Mouse (Mus musculus) heart, embryonic 10.5 days (tissue): Measurements from ENCODE around the gene Rsrp1. TPM values are rescaled to one million over a fixed set of nuclear protein-coding genes. Genes with fewer than 3 reads are reported as not detected.
"Not testable (repeated sequence)": the region's sequence is repeated elsewhere in the genome, so short reads cannot be mapped to it uniquely, and the experiment has no call there.

Source experiments
- DNase-seq: peaks from one replicate; pipeline ENCODE4 v3.0.0-alpha.2; 2017; ENCODE audit warnings: low spot score
- H3K27ac ChIP-seq: fragments of 300-500 bp; sonication (generic); 2 replicates; pipeline ENCODE4 v1.5.1; 2016; ENCODE audit warnings: mild to moderate bottlenecking
- H3K27me3 ChIP-seq: fragments of 300-500 bp; sonication (generic); 2 replicates; pipeline ENCODE4 v1.6.1; 2016; ENCODE audit warnings: mild to moderate bottlenecking; ENCODE audit not compliant: poor library complexity, insufficient read depth, severe bottlenecking
- H3K36me3 ChIP-seq: fragments of 300-500 bp; sonication (generic); 2 replicates; pipeline ENCODE4 v1.6.1; 2016; ENCODE audit warnings: mild to moderate bottlenecking, moderate library complexity
- H3K4me1 ChIP-seq: fragments of 300-500 bp; sonication (generic); 2 replicates; pipeline ENCODE4 v1.6.1; 2016; ENCODE audit warnings: mild to moderate bottlenecking
- H3K4me3 ChIP-seq: fragments of 300-500 bp; sonication (generic); 2 replicates; pipeline ENCODE4 v1.5.1; 2016; ENCODE audit warnings: mild to moderate bottlenecking, moderate library complexity
- H3K9me3 ChIP-seq: fragments of 300-500 bp; sonication (generic); 2 replicates; pipeline ENCODE4 v1.6.1; 2016; ENCODE audit warnings: mild to moderate bottlenecking, moderate library complexity
- WGBS: fragments of 180-500 bp; shearing (Covaris S2); methylation state at CpG from one replicate; pipeline ENCODE4 v1.1.7; 2016; 5-methylcytosine and 5-hydroxymethylcytosine counted together
- polyA plus RNA-seq: library from polyadenylated mRNA; unstranded; fragments of >200 nt; fragmentation: Nextera tagmentation; extraction: Ambion mirVana; gene quantifications from 2 replicates; pipeline ENCODE4 v1.2.1, GENCODE M21; 2016

Rsrp1 gene
- 329 and 376 TPM in 2 replicates for polyA plus RNA-seq

DNA sequence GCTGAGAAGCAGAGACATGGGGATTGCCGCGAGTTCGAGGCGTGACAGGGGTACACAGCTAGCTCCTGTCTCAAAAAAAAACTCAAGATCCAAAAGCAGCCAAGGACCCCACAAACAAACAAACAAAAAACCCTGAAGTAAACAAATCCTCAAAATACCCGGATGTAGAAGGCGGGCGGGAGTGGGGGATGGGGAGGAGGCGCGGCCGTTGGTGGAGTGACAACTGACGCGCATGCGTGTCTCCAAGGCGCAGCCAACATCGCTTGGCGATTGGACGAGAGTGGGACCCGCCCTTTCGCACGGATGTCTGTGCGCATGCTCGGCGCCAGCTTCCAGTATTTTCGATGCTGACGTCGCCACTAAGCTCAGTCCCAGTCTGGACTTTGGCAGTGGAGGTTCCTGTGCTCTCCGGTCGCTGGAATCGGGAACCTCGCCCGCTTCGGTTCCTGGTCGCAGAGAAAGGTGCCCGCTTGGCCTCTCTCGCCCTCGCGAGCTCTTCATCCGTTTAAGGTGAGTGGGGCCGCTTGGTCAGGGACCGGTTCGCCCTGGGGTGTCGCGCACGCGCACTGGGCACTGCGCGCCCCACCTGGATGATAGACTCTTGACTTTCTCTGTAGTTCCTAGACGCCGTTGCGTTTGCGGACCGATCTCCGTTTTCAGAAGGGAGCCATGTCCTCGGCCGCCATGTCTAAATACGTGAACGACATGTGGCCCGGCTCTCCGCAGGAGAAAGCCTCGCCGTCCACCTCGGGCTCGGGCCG, at the start of gene Rsrp1:
TSS of gene Rsrp1 (plus strand) at position 335 of the 761 bp plus-strand sequence.
- Histone ChIP-seq H3K27ac (peak within 1 kb of the TSS; percentile 98), H3K4me1 (peaks cover 20% of the 10 kb centered on the region), H3K36me3 (peaks cover 44% of the 10 kb centered on the region), H3K9me3 (no peaks in the 10 kb centered on the region), H3K4me3 (peak within 1 kb of the TSS; percentile 100), H3K27me3 (no peaks in the 10 kb centered on the region)
- WGBS: under 1% methylated on average over 64 of the region's 64 CpGs
- peak; percentile 98 for DNase-seq

DNA sequence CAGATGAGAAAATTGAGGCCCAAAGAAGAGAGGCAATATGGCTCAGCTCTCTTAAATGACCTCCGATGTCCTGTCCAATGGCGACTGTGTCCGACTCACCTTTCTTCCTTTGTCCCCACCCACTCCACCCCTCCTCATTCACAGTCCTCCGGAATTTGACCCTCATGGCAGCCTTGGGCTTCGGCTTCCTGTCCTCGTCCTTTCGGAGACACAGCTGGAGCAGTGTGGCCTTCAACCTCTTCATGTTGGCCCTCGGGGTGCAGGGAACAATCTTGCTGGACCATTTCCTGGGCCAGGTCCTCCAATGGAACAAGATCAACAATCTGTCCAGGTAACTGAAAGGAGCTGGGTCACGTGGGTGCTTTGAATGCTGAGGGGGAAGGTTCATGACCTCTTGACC, 47.2 kb upstream of the Rsrp1 start:
- H3K9me3 ChIP-seq: no peaks in the 10 kb centered on the region
- H3K4me3 ChIP-seq: no peak overlapping the region
- DNase-seq: no peak
- H3K36me3 ChIP-seq: no peaks in the 10 kb centered on the region
- 0 out of 2 replicates have a peak, but pooled peaks cover 7% of the 10 kb centered on the region for H3K27me3 ChIP-seq
- no peak overlapping the region for H3K27ac ChIP-seq
- peaks cover 22% of the 10 kb centered on the region for H3K4me1 ChIP-seq
- WGBS: 82% methylated on average over 9 of the region's 9 CpGs

DNA sequence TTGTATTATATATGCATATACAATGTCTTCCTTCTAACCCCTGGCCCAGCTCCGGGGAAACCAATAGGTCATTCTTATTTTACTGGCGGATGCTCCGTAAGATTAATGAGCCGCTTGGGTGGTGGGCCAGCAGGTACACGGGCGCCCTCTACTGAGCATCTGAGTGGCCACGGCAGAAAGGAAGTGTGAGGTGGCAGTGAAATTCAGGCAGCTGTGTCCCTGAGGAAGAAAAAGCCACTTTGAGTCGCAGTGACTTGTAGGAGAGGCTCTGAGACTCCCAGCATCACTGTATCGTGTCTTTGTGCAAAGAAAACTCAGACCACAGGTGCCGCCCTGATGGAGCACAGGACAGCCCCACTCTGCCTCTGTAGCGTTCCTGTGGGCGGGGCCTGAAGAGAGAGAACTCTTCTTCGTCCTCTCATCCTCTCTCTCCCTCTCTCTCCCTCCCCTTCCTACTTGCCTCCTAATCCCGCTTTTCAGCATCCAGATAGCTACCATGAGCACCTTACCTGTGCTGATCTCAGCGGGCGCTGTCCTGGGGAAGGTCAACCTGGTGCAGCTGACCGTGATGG, 43.9 kb upstream of the Rsrp1 start:
- Histone ChIP-seq H3K4me1 (peaks cover 19% of the 10 kb centered on the region), H3K27me3 (no peaks in the 10 kb centered on the region), H3K27ac (peak overlapping the region; percentile 37; the same call in 1 of the 2 replicates), H3K4me3 (peak overlapping the region; percentile 55), H3K9me3 (no peaks in the 10 kb centered on the region), H3K36me3 (no peaks in the 10 kb centered on the region)
- WGBS: 3% methylated on average over 17 of the region's 17 CpGs
- DNase-seq: peak; percentile 88

DNA sequence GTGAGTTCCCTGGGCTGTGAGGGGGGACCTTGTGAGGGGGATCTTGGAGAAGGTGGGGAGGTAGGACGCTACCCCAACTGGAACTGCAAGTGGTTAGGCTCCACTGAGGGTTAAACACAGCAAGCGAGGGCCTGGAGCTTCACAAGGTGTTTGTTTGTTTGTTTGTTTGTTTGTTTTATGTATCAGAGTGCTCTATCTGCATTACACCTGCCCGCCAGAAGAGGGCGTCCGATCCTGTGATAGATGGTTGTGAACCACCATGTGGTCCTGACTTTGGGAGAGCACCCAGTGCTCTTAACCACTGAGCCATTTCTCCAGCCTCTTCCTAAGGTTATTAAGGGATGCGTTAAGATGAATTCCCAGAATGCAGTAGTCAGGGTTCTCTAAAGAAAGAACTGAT, 43.4 kb upstream of the Rsrp1 start:
- H3K27me3 ChIP-seq: no peaks in the 10 kb centered on the region
- H3K36me3 ChIP-seq: no peaks in the 10 kb centered on the region
- H3K4me3 ChIP-seq: peak overlapping the region; percentile 55
- no peak for DNase-seq
- H3K9me3 ChIP-seq: no peaks in the 10 kb centered on the region
- H3K27ac ChIP-seq: 0 out of 2 replicates have a peak overlapping the region, but pooled peaks have one; percentile 37
- H3K4me1 ChIP-seq: peaks cover 19% of the 10 kb centered on the region
- WGBS: 36% methylated on average over 6 of the region's 6 CpGs

DNA sequence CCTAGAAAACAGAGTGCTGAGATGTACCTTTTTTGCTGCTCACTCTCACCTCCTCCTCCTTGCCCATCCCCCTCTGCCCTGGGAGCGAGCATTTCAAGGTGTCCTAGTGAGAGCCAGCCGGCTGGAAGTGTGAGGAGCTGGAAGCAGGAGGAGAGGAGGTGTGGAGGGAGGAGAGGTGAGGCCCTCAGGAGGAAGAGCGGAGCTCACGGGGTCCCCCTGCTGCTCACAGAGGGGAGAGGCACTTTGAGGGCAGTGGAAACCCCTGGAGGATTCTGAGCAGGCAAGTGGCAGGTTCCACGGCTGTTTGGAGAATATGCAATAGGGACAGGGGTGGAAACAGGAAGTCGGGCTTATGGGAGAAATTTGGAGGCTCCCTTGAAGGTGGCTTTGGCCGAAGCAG, 40.1 kb upstream of the Rsrp1 start:
- no peak for DNase-seq
- WGBS: 22% methylated on average over 7 of the region's 7 CpGs

DNA sequence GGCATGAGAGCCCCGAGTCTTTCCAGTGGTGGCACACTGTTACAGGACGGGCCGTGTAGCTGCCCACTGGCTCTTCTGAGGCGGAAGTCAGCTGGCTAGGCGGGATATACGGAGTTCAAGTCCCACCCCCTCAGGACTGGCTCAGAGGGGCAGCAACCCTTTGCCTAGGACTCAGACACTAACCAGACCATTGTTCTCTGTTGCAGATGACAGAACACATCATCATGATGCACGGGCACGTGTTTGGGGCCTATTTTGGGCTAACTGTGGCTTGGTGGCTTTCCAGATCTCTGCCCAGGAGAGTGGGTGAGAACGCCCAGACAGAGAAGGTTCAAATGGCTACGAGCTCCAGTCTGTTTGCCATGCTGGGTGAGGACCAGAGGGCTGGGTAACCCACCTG, 39.6 kb upstream of the Rsrp1 start:
- H3K36me3 ChIP-seq: no peaks in the 10 kb centered on the region
- no peak overlapping the region; the same call in 1 of the 2 replicates for H3K27ac ChIP-seq
- WGBS: 76% methylated on average over 10 of the region's 10 CpGs
- H3K4me3 ChIP-seq: no peak overlapping the region
- H3K4me1 ChIP-seq: peaks cover 19% of the 10 kb centered on the region
- H3K9me3 ChIP-seq: no peaks in the 10 kb centered on the region
- H3K27me3 ChIP-seq: no peaks in the 10 kb centered on the region
- no peak for DNase-seq

More for the DNA sequence above, 40.1 kb upstream of the Rsrp1 start:
- Histone ChIP-seq H3K27ac (no peak overlapping the region), H3K36me3 (no peaks in the 10 kb centered on the region), H3K9me3 (no peaks in the 10 kb centered on the region), H3K4me3 (no peak overlapping the region), H3K27me3 (no peaks in the 10 kb centered on the region), H3K4me1 (peaks cover 22% of the 10 kb centered on the region)

DNA sequence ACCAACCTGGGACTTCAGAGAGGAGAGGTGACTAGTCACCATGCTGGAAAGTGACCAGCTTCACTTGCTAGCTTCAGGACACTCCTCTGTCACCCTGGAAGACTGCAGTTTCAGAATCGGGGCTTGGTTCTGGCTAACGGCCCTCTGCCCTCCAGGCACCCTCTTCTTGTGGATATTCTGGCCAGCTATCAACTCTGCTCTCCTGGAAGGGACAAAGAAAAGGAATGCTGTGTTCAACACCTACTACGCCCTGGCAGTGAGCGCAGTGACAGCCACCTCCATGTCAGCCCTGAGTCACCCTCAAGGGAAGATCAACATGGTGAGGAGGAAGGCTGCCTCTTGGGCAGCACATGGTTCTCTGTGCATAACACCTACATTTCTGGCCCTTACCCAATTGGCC, 39.0 kb upstream of the Rsrp1 start:
- Histone ChIP-seq H3K27me3 (no peaks in the 10 kb centered on the region), H3K27ac (no peak overlapping the region; the same call in 1 of the 2 replicates), H3K36me3 (no peaks in the 10 kb centered on the region), H3K4me3 (no peak overlapping the region), H3K9me3 (no peaks in the 10 kb centered on the region), H3K4me1 (peaks cover 13% of the 10 kb centered on the region)
- no peak for DNase-seq
- 77% methylated on average over 4 of the region's 4 CpGs for WGBS

DNA sequence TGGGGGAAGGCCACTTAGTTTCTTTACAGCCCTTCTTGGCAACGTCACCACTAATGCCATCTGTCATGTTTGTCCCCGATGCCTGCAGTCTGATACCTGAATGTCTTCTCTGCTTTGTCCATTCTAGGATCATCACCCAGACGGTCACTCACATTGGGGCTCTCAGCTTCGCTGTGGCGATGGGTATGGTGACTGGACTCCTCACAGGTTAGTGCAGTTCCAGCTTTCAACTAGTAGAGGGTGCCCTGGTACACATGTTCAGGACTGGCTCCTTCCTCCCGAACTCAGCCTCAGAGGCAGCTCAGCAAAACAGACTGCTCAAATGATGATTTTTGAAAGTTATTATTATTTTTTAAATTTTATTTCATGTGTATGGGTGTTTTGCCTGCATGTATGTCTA, 31.3 kb upstream of the Rsrp1 start:
- no peaks in the 10 kb centered on the region for H3K27me3 ChIP-seq
- no peak overlapping the region for H3K4me3 ChIP-seq
- DNase-seq: no peak
- no peak overlapping the region for H3K27ac ChIP-seq
- peaks cover 24% of the 10 kb centered on the region for H3K36me3 ChIP-seq
- H3K4me1 ChIP-seq: no peaks in the 10 kb centered on the region
- no peaks in the 10 kb centered on the region for H3K9me3 ChIP-seq
- WGBS: 76% methylated on average over 6 of the region's 6 CpGs

DNA sequence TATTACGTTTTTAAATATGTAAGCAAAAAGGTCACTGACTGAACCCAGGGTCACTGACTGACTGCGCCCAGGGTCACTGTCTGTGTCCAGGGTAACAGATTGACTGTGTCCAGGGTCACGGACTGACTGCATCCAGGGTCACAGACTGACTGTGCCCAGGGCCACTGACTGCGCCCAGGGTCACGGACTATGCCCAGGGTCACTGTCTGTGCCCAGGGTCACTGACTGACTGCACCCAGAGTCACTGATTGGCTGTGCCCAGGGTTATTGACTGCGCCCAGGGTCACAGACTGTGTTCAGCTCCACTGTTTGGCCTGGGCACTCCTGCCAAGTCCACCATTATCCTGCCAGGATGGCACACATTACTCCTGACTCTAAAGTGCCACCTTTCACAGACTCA, 26.1 kb upstream of the Rsrp1 start:
- no peaks in the 10 kb centered on the region for H3K9me3 ChIP-seq
- no peak overlapping the region for H3K4me3 ChIP-seq
- no peaks in the 10 kb centered on the region for H3K4me1 ChIP-seq
- H3K36me3 ChIP-seq: peaks cover 73% of the 10 kb centered on the region
- no peak overlapping the region for H3K27ac ChIP-seq
- DNase-seq: no peak
- H3K27me3 ChIP-seq: no peaks in the 10 kb centered on the region
- 91% methylated on average over 6 of the region's 6 CpGs for WGBS

DNA sequence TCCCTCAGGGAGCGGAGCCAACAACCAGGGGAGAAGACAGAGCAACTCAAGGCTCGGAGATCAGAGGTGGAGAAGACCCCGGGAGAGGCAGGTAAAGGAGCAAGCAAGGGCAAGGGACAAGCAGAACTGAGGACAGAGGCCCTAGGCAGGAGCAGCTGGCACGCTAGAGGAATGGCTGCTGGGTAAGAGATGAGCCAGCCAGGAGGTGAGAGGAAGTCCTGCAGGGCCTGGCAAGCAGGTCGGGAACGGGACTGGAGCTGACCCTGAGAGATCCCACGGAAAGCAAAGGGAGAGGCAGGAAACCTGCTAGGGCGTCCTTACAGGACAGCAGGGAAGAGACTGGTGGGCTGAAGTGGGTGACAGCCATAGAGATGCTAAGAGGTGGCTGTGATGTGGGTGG, 22.3 kb upstream of the Rsrp1 start:
- Histone ChIP-seq H3K27me3 (no peaks in the 10 kb centered on the region), H3K36me3 (peaks cover 97% of the 10 kb centered on the region), H3K27ac (no peak overlapping the region), H3K9me3 (no peaks in the 10 kb centered on the region), H3K4me1 (no peaks in the 10 kb centered on the region), H3K4me3 (no peak overlapping the region)
- no peak for DNase-seq
- 88% methylated on average over 8 of the region's 8 CpGs for WGBS

DNA sequence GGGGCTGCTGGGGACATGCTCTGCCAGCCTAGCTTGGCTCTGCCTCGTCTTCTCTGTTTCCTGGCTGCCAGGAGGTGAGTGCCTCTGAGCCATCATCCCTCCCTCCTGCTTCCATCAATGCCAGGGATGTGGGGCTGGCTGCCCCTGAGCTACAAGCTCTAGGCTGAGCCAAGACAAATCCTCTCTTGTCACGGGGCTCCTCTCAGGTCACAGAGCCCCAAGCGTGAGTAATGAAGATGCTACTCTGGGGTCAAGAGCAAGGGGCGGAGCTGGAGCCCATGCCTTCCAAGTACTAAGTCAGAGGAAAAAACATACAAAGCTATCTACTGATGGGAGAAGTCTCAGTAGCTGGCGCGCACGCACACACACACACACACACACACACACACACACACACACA, 20.3 kb upstream of the Rsrp1 start:
- 84% methylated on average over 7 of the region's 7 CpGs for WGBS

DNA sequence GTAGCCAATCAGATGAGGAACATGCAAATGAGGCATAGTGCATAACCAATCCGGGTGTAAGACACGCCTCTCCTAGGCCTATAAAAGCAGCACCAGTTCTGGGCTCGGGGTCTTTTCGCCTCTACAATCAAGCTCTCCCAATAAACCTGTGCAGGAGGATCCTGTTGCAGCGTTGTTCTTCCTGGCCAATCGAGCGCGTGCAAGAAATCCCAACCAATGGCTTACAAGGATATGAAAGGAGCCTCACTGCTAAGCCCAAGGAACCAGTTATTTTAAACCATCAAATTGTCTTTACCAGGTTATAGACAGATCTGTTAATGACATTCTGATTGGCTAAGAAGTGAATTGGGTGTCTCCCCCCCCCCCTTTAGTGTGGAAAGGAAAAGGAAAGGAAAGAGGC, 12.0 kb upstream of the Rsrp1 start:
- not testable (repeated sequence) for H3K9me3 ChIP-seq, H3K27me3 ChIP-seq, DNase-seq, H3K27ac ChIP-seq, H3K4me3 ChIP-seq
- peaks cover 16% of the 10 kb centered on the region for H3K4me1 ChIP-seq
- WGBS: 97% methylated on average over 6 of the region's 8 CpGs
- peaks cover 56% of the 10 kb centered on the region for H3K36me3 ChIP-seq

More for the DNA sequence above, 20.3 kb upstream of the Rsrp1 start:
- H3K27me3 ChIP-seq: no peaks in the 10 kb centered on the region
- no peak overlapping the region for H3K27ac ChIP-seq
- H3K4me3 ChIP-seq: no peak overlapping the region
- no peaks in the 10 kb centered on the region for H3K9me3 ChIP-seq
- no peaks in the 10 kb centered on the region for H3K4me1 ChIP-seq
- no peak for DNase-seq
- peaks cover 99% of the 10 kb centered on the region for H3K36me3 ChIP-seq

DNA sequence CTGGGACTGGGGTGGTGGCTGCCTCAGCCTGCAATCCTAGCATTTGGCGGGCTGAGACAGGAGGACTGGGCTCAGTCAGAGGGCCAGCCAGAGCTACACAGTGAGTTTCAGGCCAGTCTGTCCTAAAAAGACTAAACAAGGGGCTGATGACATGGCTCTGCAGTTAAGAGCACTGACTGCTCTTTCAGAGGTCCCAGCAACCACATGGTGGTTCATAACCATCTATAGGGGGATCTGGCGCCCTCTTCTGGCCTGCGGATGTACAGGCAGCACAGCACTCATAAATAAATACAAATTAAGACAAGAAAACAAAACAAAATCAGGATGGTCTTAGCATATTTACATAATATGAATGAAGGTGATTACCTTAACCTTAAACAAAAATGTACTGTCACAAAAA, 10.0 kb upstream of the Rsrp1 start:
- no peak overlapping the region for H3K27ac ChIP-seq

More for the DNA sequence above, 10.0 kb upstream of the Rsrp1 start:
- WGBS: 29% methylated on average over 3 of the region's 3 CpGs
- no peaks in the 10 kb centered on the region for H3K9me3 ChIP-seq
- H3K4me3 ChIP-seq: peak overlapping the region; percentile 94
- no peak for DNase-seq
- peaks cover 16% of the 10 kb centered on the region for H3K4me1 ChIP-seq
- peaks cover 36% of the 10 kb centered on the region for H3K36me3 ChIP-seq
- H3K27me3 ChIP-seq: no peaks in the 10 kb centered on the region
